Mouse (Mus musculus): ENCODE measurements around the gene Emilin1. TPM values are rescaled to one million over a fixed set of nuclear protein-coding genes. Genes with fewer than 3 reads are reported as not detected.
"Not testable (repeated sequence)": the region's sequence is repeated elsewhere in the genome, so short reads cannot be mapped to it uniquely, and the experiment has no call there.

Emilin1 gene
- polyA plus RNA-seq, 1 experiment from 2014 or later: 30.7 TPM

GRCm38 (mm10) chr5:30881839-30882238 is 31.4 kb upstream of the Emilin1 start:
- not testable (repeated sequence) for H3K27ac ChIP-seq (replicated peaks); ATAC-seq (ENCODE audit: low read depth); H3K27me3 ChIP-seq; H3K4me1 ChIP-seq (replicated peaks); H3K4me2 ChIP-seq; H3K9me3 ChIP-seq; H3K9ac ChIP-seq; H3K4me3 ChIP-seq
- peaks cover 22% of the 10 kb centered on the region for H3K36me3 ChIP-seq
- WGBS: 91% methylated on average over 4 of the region's 4 CpGs

GRCm38 (mm10) chr5:30886209-30886608 is 27.0 kb upstream of the Emilin1 start:
- Histone ChIP-seq H3K27ac (replicated peaks) (0 out of 2 replicates have a peak overlapping the region, but pooled peaks have one; percentile 98), H3K4me2 (peak overlapping the region; percentile 77), H3K27me3 (no peaks in the 10 kb centered on the region), H3K9me3 (no peaks in the 10 kb centered on the region), H3K36me3 (peaks cover 7% of the 10 kb centered on the region), H3K4me1 (replicated peaks) (peaks cover 25% of the 10 kb centered on the region), H3K4me3 (peak overlapping the region; percentile 84), H3K9ac (no peak overlapping the region)
- ATAC-seq (ENCODE audit: low read depth): no peak
- WGBS: 56% methylated on average over 4 of the region's 4 CpGs

GRCm38 (mm10) chr5:30886731-30887130 is 26.5 kb upstream of the Emilin1 start:
- Histone ChIP-seq H3K9me3 (no peaks in the 10 kb centered on the region), H3K36me3 (peaks cover 12% of the 10 kb centered on the region), H3K9ac (peak overlapping the region; percentile 79), H3K27ac (replicated peaks) (peak overlapping the region; percentile 98), H3K27me3 (no peaks in the 10 kb centered on the region), H3K4me1 (replicated peaks) (peaks cover 25% of the 10 kb centered on the region), H3K4me3 (peak overlapping the region; percentile 84), H3K4me2 (peak overlapping the region; percentile 77)
- no peak for ATAC-seq (ENCODE audit: low read depth)
- WGBS: 36% methylated on average over 5 of the region's 5 CpGs

GRCm38 (mm10) chr5:30887331-30887761 is 25.9 kb upstream of the Emilin1 start:
- ATAC-seq (ENCODE audit: low read depth): peak; percentile 49
- peak overlapping the region; percentile 98 for H3K27ac ChIP-seq (replicated peaks)
- peak overlapping the region; percentile 77 for H3K4me2 ChIP-seq
- peak overlapping the region; percentile 84 for H3K4me3 ChIP-seq
- no peaks in the 10 kb centered on the region for H3K27me3 ChIP-seq
- H3K9me3 ChIP-seq: no peaks in the 10 kb centered on the region
- peaks cover 18% of the 10 kb centered on the region for H3K36me3 ChIP-seq
- WGBS: under 1% methylated on average over 19 of the region's 19 CpGs
- peak overlapping the region; percentile 79 for H3K9ac ChIP-seq
- H3K4me1 ChIP-seq (replicated peaks): peaks cover 25% of the 10 kb centered on the region

- Histone ChIP-seq H3K9ac (peak overlapping the region; percentile 79), H3K27me3 (no peaks in the 10 kb centered on the region), H3K4me3 (peak overlapping the region; percentile 84), H3K36me3 (peaks cover 24% of the 10 kb centered on the region), H3K27ac (replicated peaks) (peak overlapping the region; percentile 98), H3K4me1 (replicated peaks) (peaks cover 25% of the 10 kb centered on the region), H3K9me3 (no peaks in the 10 kb centered on the region), H3K4me2 (peak overlapping the region; percentile 77)
- peak; percentile 90 for ATAC-seq (ENCODE audit: low read depth)
- WGBS: under 1% methylated on average over 28 of the region's 28 CpGs
These were observed 25.3 kb upstream of the Emilin1 start for GRCm38 (mm10) chr5:30887858-30888336.

GRCm38 (mm10) chr5:30888337-30889087 is 24.7 kb upstream of the Emilin1 start, which contains the start of gene Agbl5:
Gene Agbl5, plus strand, starts transcription at chr5:30888694.
- H3K4me1 ChIP-seq (replicated peaks): peaks cover 25% of the 10 kb centered on the region
- ATAC-seq (ENCODE audit: low read depth): peak; percentile 95
- peak within 1 kb of the TSS; percentile 91 for H3K9ac ChIP-seq
- peak within 1 kb of the TSS; percentile 84 for H3K4me3 ChIP-seq
- WGBS: under 1% methylated on average over 32 of the region's 42 CpGs
- H3K27me3 ChIP-seq: no peaks in the 10 kb centered on the region
- H3K9me3 ChIP-seq: no peaks in the 10 kb centered on the region
- H3K27ac ChIP-seq (replicated peaks): peak within 1 kb of the TSS; percentile 98
- H3K36me3 ChIP-seq: peaks cover 30% of the 10 kb centered on the region
- H3K4me2 ChIP-seq: peak within 1 kb of the TSS; percentile 77

- peaks cover 37% of the 10 kb centered on the region for H3K36me3 ChIP-seq
- H3K27me3 ChIP-seq: no peaks in the 10 kb centered on the region
- H3K4me2 ChIP-seq: peak overlapping the region; percentile 77
- H3K27ac ChIP-seq (replicated peaks): peak overlapping the region; percentile 98
- H3K4me3 ChIP-seq: peak overlapping the region; percentile 84
- H3K9ac ChIP-seq: peak overlapping the region; percentile 91
- peak; percentile 13 for ATAC-seq (ENCODE audit: low read depth)
- WGBS: under 1% methylated on average over 42 of the region's 42 CpGs
- peaks cover 25% of the 10 kb centered on the region for H3K4me1 ChIP-seq (replicated peaks)
- no peaks in the 10 kb centered on the region for H3K9me3 ChIP-seq
These were observed 24.0 kb upstream of the Emilin1 start for GRCm38 (mm10) chr5:30889088-30889754.

GRCm38 (mm10) chr5:30890375-30890774 is 22.8 kb upstream of the Emilin1 start:
- Histone ChIP-seq H3K27ac (replicated peaks) (no peak overlapping the region), H3K4me3 (peak overlapping the region; percentile 84)

GRCm38 (mm10) chr5:30901860-30902259 is 11.3 kb upstream of the Emilin1 start:
- Histone ChIP-seq H3K27me3 (no peaks in the 10 kb centered on the region), H3K4me3 (no peak overlapping the region), H3K36me3 (peaks cover 78% of the 10 kb centered on the region), H3K9me3 (no peaks in the 10 kb centered on the region), H3K4me1 (replicated peaks) (peaks cover 18% of the 10 kb centered on the region), H3K9ac (no peak overlapping the region), H3K4me2 (no peak overlapping the region), H3K27ac (replicated peaks) (no peak overlapping the region)
- 90% methylated on average over 5 of the region's 5 CpGs for WGBS
- no peak for ATAC-seq (ENCODE audit: low read depth)

More at GRCm38 (mm10) chr5:30890375-30890774, 22.8 kb upstream of the Emilin1 start:
- 84% methylated on average over 7 of the region's 7 CpGs for WGBS
- no peaks in the 10 kb centered on the region for H3K27me3 ChIP-seq
- peaks cover 49% of the 10 kb centered on the region for H3K36me3 ChIP-seq
- ATAC-seq (ENCODE audit: low read depth): no peak
- H3K9ac ChIP-seq: peak overlapping the region; percentile 91
- peak overlapping the region; percentile 77 for H3K4me2 ChIP-seq
- peaks cover 25% of the 10 kb centered on the region for H3K4me1 ChIP-seq (replicated peaks)
- H3K9me3 ChIP-seq: no peaks in the 10 kb centered on the region

- Histone ChIP-seq H3K27ac (replicated peaks) (peak within 1 kb of the TSS; percentile 87), H3K4me1 (replicated peaks) (peaks cover 39% of the 10 kb centered on the region), H3K9ac (peak within 1 kb of the TSS; percentile 81), H3K4me3 (peak within 1 kb of the TSS; percentile 79), H3K27me3 (no peaks in the 10 kb centered on the region), H3K36me3 (peaks cover 37% of the 10 kb centered on the region), H3K4me2 (peak within 1 kb of the TSS; percentile 98), H3K9me3 (no peaks in the 10 kb centered on the region)
- WGBS: under 1% methylated on average over 58 of the region's 58 CpGs
- peak; percentile 95 for ATAC-seq (ENCODE audit: low read depth)
These were observed 5.7 kb upstream of the Emilin1 start, which contains the start of gene Ost4 for GRCm38 (mm10) chr5:30907413-30908059. Gene Ost4, minus strand, starts transcription at chr5:30907788.

- WGBS: 47% methylated on average over 13 of the region's 13 CpGs
- peak overlapping the region; percentile 87 for H3K27ac ChIP-seq (replicated peaks)
- peaks cover 50% of the 10 kb centered on the region for H3K4me1 ChIP-seq (replicated peaks)
- no peaks in the 10 kb centered on the region for H3K27me3 ChIP-seq
- ATAC-seq (ENCODE audit: low read depth): no peak; the same call in 1 of the 2 replicates
- peaks cover 26% of the 10 kb centered on the region for H3K36me3 ChIP-seq
- peak overlapping the region; percentile 79 for H3K4me3 ChIP-seq
- H3K9ac ChIP-seq: peak overlapping the region; percentile 81
- H3K9me3 ChIP-seq: no peaks in the 10 kb centered on the region
- peak overlapping the region; percentile 98 for H3K4me2 ChIP-seq
These were observed 4.5 kb upstream of the Emilin1 start for GRCm38 (mm10) chr5:30908426-30909299.
